Mouse (Mus musculus): ENCODE results near the gene Ano7.

GRCm38 (mm10) chr1:93373665-93374064 is at the start of gene Ano7:
- TF ChIP-seq CTCF (IDR thresholded peaks at IDR 0.05; ENCODE audit: low read depth): no peak
- TF ChIP-seq EP300 (IDR thresholded peaks at IDR 0.05; ENCODE audit: low read depth): no peak

Measured in heart, postnatal 0 days (tissue).